Mouse (Mus musculus) mouse trophoblast stem cell (cell line): ENCODE measurements around the gene Hal.

Experiments used
- in situ Hi-C, 2 experiments: fragments of 300-500 bp; cut with MseI, MboI; formaldehyde crosslinking; loops; 2 replicates in 1 of 2; 3 replicates in 1 of 2; pipeline ENCODE4 v1.15.1; 2025

The Hal gene

GRCm38 (mm10) chr10:93488066-93488827 lies at the start of gene Hal:
TSS of gene Hal (plus strand) at chr10:93488768.
- in situ Hi-C loops, result loop anchor here (5.0 kb wide), 2 partner anchors 59 to 89 kb away; no protein-coding TSS in a partner anchor

GRCm38 (mm10) chr10:93441501-93441900 lies 47.1 kb upstream of the Hal start:
- in situ Hi-C loops, result no loop called here

- in situ Hi-C loops, result no loop called here
Measured at GRCm38 (mm10) chr10:93442183-93442582, 46.4 kb upstream of the Hal start.

DNA sequence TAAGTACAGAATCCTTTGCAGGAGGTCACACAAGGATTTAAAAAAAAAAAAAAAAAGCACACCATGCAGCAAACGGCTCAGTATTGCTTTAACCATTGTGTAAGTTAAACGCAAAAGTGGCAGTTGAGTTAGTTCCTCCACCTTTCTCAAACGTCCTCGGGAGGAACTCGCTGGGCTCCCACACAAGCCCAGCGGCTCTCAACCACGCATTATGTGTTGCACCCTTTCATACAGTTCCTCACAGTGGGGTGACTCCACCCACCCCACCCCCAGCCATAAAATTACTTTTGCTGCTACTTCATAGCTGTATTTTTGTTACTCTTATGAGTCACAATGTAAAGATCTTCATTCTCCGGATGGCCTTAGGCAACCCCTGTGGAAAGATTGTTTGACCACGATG lies 44.2 kb upstream of the Hal start:
- in situ Hi-C loops, result no loop called here

DNA sequence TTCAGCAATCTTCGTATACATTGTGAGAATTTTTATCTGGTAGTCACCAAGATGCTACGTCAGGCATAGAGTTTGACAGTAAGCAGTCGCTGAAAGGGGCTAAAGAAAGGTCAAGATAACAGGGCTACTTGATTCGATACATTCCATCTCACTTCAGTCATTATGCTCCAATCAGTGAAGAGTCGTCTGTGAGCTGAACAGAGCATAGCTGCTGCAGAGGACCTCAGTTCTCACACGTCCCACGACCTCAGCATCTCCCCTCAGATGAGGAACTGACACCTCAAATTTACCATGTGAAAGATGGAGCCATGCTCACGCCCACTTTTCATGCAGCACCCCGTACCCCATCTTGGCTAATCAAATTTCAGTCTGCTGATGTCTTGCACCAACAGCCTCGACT lies 41.2 kb upstream of the Hal start:
- in situ Hi-C loops, result no loop called here

- in situ Hi-C loops, result no loop called here
Measured at GRCm38 (mm10) chr10:93454652-93455014, 33.9 kb upstream of the Hal start.

DNA sequence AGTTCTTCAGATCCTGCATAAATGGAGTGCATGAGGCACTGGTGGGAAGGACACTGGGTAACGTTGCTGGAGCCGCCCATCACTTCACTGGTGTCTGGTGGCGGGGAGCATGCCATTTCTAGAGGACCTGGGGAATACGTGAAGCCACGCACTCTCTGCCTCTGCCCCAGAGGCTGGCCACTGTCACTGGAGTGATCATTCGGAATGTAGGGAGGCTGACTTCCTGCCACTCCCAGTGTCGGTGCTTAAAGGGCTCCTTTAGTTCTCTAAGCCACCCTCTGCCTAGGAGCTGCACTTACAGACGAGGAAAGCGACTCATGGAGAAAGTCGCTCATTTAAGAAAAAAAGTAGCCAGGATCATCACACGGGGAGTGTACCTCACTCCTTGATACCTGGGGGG lies 28.5 kb upstream of the Hal start:
- in situ Hi-C loops, result no loop called here

DNA sequence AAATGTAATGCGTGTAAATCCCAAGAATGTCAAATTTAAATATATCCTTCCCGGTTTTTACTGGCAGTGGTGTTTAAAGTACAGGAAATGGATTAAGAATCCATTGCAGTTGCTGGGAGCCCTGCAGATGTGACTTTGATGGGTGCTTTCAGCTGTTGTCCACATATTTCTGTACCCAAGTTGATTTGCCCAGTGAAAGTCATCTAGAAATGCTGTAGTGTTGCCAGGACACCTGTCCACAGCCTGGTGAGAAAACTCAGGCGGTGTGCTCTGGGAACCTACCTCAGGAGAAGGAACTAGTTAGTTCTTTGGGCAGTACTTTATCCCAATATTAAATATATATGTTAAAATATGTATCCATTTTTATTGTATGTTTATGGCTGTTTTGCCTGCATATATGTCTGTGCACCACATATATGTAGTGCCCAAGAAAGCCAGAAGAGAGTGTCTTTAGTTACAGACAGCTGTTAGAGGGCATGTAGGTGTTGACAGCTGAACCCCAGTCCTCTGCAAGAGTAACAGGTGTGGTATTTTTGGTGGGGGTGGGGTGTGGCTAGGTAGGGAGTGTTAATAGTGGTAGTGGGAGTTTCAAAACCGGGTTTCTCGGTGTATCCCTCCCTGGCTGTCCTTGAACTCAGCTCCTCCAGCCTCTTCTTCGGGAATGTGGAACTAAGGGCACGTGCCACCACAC lies 25.7 kb upstream of the Hal start:
- in situ Hi-C loops, result no loop called here

DNA sequence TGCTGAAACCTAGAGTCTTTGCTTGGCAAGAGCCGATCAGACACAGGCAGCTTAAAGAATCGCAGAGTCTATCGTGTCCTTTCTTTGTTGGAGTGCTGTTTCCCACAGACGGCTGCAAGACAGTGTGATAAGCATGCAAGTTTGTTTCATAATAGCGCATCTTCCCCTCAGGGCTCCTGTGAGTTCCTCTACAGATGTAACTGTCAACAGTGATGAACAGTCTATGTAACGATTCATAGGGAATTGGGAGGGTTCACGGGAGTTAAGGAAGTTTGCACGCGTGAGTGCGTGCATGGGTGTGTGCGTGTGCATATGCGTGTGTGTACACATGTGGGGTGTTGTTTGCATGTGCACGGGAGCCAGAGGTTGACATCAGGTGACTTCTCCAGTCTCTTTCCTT lies 25.0 kb upstream of the Hal start:
- in situ Hi-C loops, result no loop called here

- in situ Hi-C loops, result no loop called here
Measured at GRCm38 (mm10) chr10:93467259-93467658, 21.3 kb upstream of the Hal start.

DNA sequence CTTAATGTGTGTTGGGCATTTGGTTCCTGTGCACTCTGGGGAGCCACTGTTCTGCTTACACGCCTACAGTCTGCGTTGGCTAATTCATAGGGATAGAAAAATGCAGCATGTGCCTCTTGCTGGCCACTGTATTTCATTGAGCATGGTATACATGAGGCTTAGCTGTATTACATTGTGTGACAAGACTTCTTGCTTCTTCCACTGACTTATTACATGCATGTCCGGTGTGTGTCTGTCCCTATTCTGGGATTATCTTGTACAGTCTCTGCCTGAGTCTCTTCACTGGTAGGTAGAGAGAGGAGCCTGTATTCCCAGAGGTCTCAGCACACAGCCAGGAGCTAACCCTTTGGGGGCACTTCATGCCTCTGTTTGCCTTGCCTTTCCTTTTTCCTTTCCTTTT lies 20.8 kb upstream of the Hal start:
- in situ Hi-C loops, result no loop called here

DNA sequence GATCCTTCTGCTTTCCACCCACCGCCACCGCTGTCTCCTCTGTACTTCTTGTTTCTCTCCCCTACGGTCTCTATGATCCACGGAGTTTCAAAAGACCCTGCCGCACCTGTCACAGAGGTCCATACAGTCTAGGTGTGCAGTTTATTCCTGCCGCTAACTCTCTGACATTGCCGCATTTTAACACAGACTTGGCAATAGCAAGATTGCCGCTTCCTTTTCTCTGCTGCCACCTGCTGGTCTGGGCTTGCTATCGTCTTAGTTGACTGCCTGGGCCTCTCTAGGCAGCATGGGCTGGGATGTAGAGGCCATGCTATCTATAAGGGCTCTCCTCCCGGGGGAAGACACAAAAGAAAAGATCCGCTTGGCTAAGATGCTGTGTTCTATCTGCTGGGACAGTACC lies 17.2 kb upstream of the Hal start:
- in situ Hi-C loops, result loop anchor here (5.0 kb wide), 1 partner anchor 44 kb away; no protein-coding TSS in a partner anchor

- in situ Hi-C loops, result no loop called here
Measured at GRCm38 (mm10) chr10:93484511-93484910, 4.1 kb upstream of the Hal start.

DNA sequence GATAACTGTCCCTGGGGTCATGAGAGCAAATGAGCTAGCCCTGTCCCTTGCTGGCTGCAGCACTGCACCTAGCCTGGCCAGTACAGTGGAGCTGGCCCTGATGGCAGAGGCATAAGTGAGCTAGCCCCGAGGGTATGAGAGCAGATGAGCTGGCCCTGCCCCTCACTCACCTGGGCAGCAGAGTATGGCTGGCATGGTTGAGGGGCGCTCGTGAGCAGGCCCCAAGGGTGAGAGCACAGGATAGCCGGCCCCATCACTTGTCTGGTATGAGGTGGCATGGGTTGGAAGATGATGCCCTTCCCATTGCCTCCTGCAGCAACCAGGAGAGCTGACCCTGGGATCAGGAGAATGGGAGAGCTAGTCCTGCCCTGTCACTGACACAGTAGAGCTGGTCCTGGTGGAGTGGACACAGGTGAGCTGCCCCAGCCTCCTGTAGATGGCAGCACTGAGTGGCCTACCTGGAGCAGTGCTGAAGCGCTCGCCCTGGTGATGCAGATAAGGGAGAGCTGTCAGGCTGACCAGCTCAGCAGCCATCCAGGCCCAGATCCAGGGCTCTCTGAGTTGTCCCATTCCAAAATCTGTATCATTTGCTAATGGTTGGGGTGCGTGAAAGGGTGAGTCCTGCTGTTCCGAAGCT lies 3.4 kb upstream of the Hal start:
- in situ Hi-C loops, result loop anchor here (5.0 kb wide), 2 partner anchors 62 to 92 kb away; no protein-coding TSS in a partner anchor

DNA sequence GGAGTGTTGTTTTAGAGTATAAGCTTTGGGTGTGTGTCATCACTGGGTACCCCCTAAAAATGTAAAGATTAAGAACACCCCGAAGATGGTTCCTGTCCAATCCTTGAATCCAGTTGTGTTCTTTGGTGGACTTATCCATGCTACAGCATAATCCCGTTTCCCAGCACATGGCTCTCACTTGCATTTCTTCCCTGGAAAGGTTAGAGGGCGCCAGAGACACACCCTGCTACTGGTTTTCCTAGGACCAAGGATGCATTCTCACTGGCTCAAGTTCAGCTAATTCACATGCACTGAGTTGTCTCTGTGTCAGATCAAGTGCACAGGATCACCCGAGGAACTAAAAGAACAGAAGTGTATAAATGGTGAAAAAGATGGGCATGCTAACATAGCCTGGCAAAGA lies 1.9 kb upstream of the Hal start:
- in situ Hi-C loops, result loop anchor here (5.0 kb wide), 2 partner anchors 61 to 91 kb away; no protein-coding TSS in a partner anchor

GRCm38 (mm10) chr10:93488828-93489226 lies 259 bp downstream of the Hal start:
- in situ Hi-C loops, result loop anchor here (5.0 kb wide), 2 partner anchors 58 to 88 kb away; no protein-coding TSS in a partner anchor

DNA sequence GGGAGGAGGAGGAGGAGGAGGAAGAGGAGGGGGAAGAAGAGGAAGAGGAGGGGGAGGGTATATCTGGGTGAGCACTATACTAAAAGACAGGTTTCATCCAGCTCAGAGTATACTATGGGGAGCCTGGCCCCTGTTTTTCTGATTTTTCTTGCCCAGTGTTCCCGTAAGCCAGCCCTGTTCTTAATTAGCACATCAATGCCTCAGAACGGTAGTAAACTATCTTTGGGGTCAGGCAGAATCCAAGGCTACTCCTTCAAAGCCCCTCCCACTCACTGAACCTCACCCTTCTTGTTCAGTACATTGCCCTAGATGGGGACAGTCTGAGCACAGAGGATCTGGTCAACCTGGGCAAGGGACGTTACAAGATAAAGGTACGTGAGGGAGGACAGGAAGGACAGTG lies 1.9 kb downstream of the Hal start:
- in situ Hi-C loops, result no loop called here

DNA sequence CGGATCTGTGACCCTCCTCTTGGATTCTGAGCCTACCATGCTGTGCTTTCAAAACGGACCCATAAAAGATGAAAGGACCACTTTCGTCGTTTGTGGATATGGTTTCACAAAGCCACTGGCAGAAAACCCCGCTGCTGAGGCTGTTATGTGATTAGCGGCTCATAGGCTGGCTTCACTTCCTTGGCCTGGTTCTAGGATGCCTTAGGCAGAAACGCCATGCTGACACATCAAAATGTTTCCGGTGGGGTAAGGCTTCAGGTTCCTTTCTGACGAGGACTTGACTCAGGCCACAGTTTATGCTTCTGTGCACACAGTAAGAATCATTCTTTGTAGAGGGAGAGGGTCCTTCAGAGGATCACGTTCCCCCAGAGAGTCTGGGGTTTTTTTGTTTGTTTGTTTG lies 12.3 kb downstream of the Hal start:
- in situ Hi-C loops, result no loop called here

DNA sequence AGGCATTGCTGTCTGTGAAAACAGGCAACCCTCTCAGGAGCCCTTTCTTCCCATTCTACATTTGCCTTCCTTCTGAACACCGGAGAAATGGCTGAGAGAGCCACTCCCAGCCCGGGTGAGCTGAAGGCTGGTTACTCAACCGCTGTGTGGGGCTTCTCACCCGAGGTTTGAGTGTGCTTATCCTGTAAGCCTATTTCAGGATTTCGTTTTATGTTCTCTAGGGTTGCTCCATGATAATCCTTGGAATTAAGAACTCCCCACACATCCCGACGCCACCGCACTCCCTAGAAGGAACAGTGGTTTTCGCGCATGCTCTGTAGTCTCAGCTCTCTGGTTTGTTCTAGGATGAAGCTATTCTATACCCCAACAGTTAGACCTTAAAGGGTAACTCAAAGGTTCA lies 12.8 kb downstream of the Hal start:
- in situ Hi-C loops, result no loop called here

DNA sequence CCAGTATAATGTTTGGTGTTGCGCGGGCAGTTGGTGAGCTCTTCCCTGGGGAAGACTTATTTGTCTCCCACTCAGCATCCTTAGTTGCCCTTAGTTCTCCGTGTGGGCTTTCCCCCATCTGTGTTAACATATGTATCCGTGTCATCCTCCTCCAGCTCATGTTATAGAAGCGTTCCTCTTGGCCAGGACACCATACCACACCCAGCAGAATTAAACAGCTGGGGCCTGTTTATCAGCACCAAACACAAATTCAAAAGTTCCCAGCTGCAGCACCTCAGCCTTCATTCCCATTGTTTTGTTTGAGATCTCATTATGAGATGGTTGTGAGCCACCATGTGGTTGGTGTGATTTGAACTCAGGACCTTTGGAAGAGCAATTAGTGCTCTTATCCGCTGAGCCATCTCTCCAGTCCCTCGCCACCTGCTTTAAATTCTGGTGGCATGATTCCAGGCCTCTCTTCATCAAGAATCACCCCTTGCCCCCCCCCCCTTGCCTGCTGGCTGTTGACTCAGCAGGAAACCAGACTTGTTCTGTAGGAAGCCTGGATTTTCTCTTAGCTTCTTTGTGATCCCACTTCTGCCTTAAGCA lies 19.9 kb downstream of the Hal start:
- in situ Hi-C loops, result no loop called here

GRCm38 (mm10) chr10:93509532-93510153 lies 21.1 kb downstream of the Hal start:
- in situ Hi-C loops, result no loop called here

GRCm38 (mm10) chr10:93515419-93515818 lies 26.9 kb downstream of the Hal start:
- in situ Hi-C loops, result no loop called here
